In genomic region chr11:72569051-72569450, GRCm38 (mm10) we compare ENCODE assay signal across 10 mouse cellular contexts. TPM values are rescaled to one million over a fixed set of nuclear protein-coding genes. Genes with fewer than 3 reads are reported as not detected.
DNase-seq lines count a peak whose midpoint lies in the region; ATAC-seq and TF ChIP-seq lines count a peak whose summit lies in the region.
"Had no signal": no experiment of that assay in that cellular context is flagged by ENCODE, and none has a peak within 500 bp of the region (broad histone marks: within the 10 kb centered on the region; RNA-seq: fewer than 3 reads in every experiment).

No protein-coding gene starts in this region.

- no peak for TF ChIP-seq POLR2A in cerebellum, adult 2 months (IDR thresholded peaks at IDR 0.05; ENCODE audit: borderline replicate concordance, insufficient read depth, low read length)

- H3K4me3 ChIP-seq in E14TG2a.4 (replicated peaks; ENCODE audit: low read length) = peak overlapping the region; percentile 68
- H3K4me3 ChIP-seq in cerebellum, adult 2 months (replicated peaks; ENCODE audit: insufficient read depth, low read depth, low read length) = no peak overlapping the region
- H3K4me3 ChIP-seq: hindbrain, embryonic 15.5 days; left cerebral cortex, adult 2 months had no signal

- ATAC-seq in megakaryocyte-erythroid progenitor cell, adult 5-6 weeks (replicated peaks; ENCODE audit: low FRiP score, low TSS enrichment, poor library complexity, severe bottlenecking) = peak; percentile 55; the same call in 1 of the 2 replicates

- 76% methylated on average over 8 of the region's 8 CpGs for WGBS in cerebellum, adult 2 months

- H3K27ac ChIP-seq in cerebellum, adult 2 months (ENCODE audit: insufficient read depth, low read length) = no peak overlapping the region
- H3K27ac ChIP-seq: hindbrain, embryonic 15.5 days; left cerebral cortex, adult 2 months had no signal

- peak; percentile 49 to 65 for DNase-seq in kidney, postnatal 4 days
- DNase-seq in kidney, adult 9 months = no peak
- DNase-seq in ZHBTc4 (ENCODE audit: low read depth, low spot score) = peak; percentile 93
- no peak for DNase-seq in gastrocnemius, postnatal 14 days
- no peak for DNase-seq in cerebellum, adult 2 months
- DNase-seq: cerebellum, adult 11-12 months had no signal

- TF ChIP-seq CTCF in E14TG2a.4 (conservative IDR thresholded peaks at IDR 0.05; ENCODE audit: low read length) = no peak
- TF ChIP-seq CTCF in cerebellum, adult 2 months (IDR thresholded peaks at IDR 0.05; ENCODE audit: borderline replicate concordance, insufficient read depth, low read depth, low read length) = no peak

- H3K4me1 ChIP-seq in E14TG2a.4 (replicated peaks; ENCODE audit: low read depth, low read length) = peaks cover 53% of the 10 kb centered on the region
- H3K4me1 ChIP-seq in cerebellum, adult 2 months (ENCODE audit: control insufficient read depth, insufficient read depth, low read length) = no peaks in the 10 kb centered on the region

- peaks cover 8% of the 10 kb centered on the region for H3K36me3 ChIP-seq in E14TG2a.4 (ENCODE audit: insufficient read depth, low read length)
- H3K36me3 ChIP-seq: hindbrain, embryonic 15.5 days had no signal

- H3K27me3 ChIP-seq in E14TG2a.4 (ENCODE audit: insufficient read depth, low read length) = no peaks in the 10 kb centered on the region
- no peaks in the 10 kb centered on the region for H3K27me3 ChIP-seq in cerebellum, adult 2 months (ENCODE audit: control insufficient read depth, insufficient read depth, low read length)
- H3K27me3 ChIP-seq: hindbrain, embryonic 15.5 days had no signal

- intact Hi-C loops in gastrocnemius, postnatal 14 days (cut with DNase I; ENCODE audit: low total_unique reads) = no loop called here

- H3K9me3 ChIP-seq in E14TG2a.4 (ENCODE audit: low read length) = no peaks in the 10 kb centered on the region
- H3K9me3 ChIP-seq: hindbrain, embryonic 15.5 days had no signal

RNA-seq across cellular contexts. Expression of gene Spns3, which starts 18.7 kb away (rescaled TPM):
- total RNA-seq in megakaryocyte-erythroid progenitor cell, adult 5-6 weeks (2014; fragmentation: Nextera tagmentation) = 9.2 and 14.0 TPM in 2 replicates
- total RNA-seq in megakaryocyte-erythroid progenitor cell, adult 5-6 weeks (2017) = 3.8 and 7.1 TPM in 2 replicates
- under 1 TPM in 1 of 2 experiments, not detected in 1; 0.10 TPM for total RNA-seq in gastrocnemius, postnatal 14 days (2021)
- 0.63 and 0.84 TPM in 2 replicates for polyA plus RNA-seq in cerebellum, adult 2 months (2012; rRNA removed)

RNA-seq across cellular contexts. Expression of gene Ube2g1, which starts 38.0 kb away (rescaled TPM):
- 27.1 and 37.5 TPM in 2 replicates for total RNA-seq in megakaryocyte-erythroid progenitor cell, adult 5-6 weeks (2014; fragmentation: Nextera tagmentation)
- total RNA-seq in megakaryocyte-erythroid progenitor cell, adult 5-6 weeks (2017) = 35.6 and 54.0 TPM in 2 replicates
- total RNA-seq in gastrocnemius, postnatal 14 days (2021) = 10 to 100 TPM; 55.2 to 55.7 TPM
- polyA plus RNA-seq in cerebellum, adult 2 months (2012; rRNA removed) = 41.3 and 44.5 TPM in 2 replicates

Comparison
In these comparisons a context has a peak if more than half of its experiments do, and no peak if none do; other contexts are left out.
1. DNase-seq: peak in kidney, postnatal 4 days (2 of 2) and ZHBTc4 (single experiment); none in kidney, adult 9 months (single experiment), gastrocnemius, postnatal 14 days (single experiment) and cerebellum, adult 2 months (0 of 2).
2. RNA of gene Spns3, which starts 18.7 kb away (total RNA-seq): 3.8 to 14.0 TPM in megakaryocyte-erythroid progenitor cell, adult 5-6 weeks; 0.10 TPM in gastrocnemius, postnatal 14 days; every median in the first group is over 4 times any median in the second.